In genomic region chr10:4210313-4211066, GRCm38 (mm10) we compare ENCODE assay signal across 8 mouse cellular contexts. TPM values are rescaled to one million over a fixed set of nuclear protein-coding genes. Genes with fewer than 3 reads are reported as not detected.
DNase-seq lines count a peak whose midpoint lies in the region; ATAC-seq and TF ChIP-seq lines count a peak whose summit lies in the region.

No protein-coding gene starts in this region.

- intact Hi-C loops in left cerebral cortex, postnatal 36 days (cut with DNase I) = no loop called here

- no peaks in the 10 kb centered on the region for H3K27me3 ChIP-seq in kidney, embryonic 15.5 days
- no peaks in the 10 kb centered on the region for H3K27me3 ChIP-seq in kidney, adult 2 months (replicated peaks; ENCODE audit: control insufficient read depth, insufficient read depth, low read length)
- H3K27me3 ChIP-seq in forebrain, embryonic 16.5 days (replicated peaks; ENCODE audit: control insufficient read depth, insufficient read depth, low read length) = no peaks in the 10 kb centered on the region

- no peak for TF ChIP-seq CTCF in kidney, adult 2 months (conservative IDR thresholded peaks at IDR 0.05; ENCODE audit: insufficient read depth, insufficient read length, low read depth, low read length)
- TF ChIP-seq CTCF in bone marrow macrophage, adult 2 months (IDR thresholded peaks at IDR 0.05; ENCODE audit: low read depth, low read length) = no peak

- peaks cover 10% of the 10 kb centered on the region for H3K4me1 ChIP-seq in kidney, embryonic 15.5 days
- no peaks in the 10 kb centered on the region for H3K4me1 ChIP-seq in kidney, adult 2 months (ENCODE audit: control insufficient read depth, insufficient read depth, low read length)
- H3K4me1 ChIP-seq in bone marrow macrophage, adult 2 months (ENCODE audit: control insufficient read depth, insufficient read depth, low read length) = no peaks in the 10 kb centered on the region
- no peaks in the 10 kb centered on the region for H3K4me1 ChIP-seq in forebrain, embryonic 16.5 days (replicated peaks; ENCODE audit: control insufficient read depth, insufficient read depth, low read length)

- peak overlapping the region; percentile 29 for H3K4me3 ChIP-seq in kidney, embryonic 15.5 days (replicated peaks)
- H3K4me3 ChIP-seq in kidney, adult 2 months (ENCODE audit: insufficient read depth, low read depth, low read length) = no peak overlapping the region
- peak overlapping the region; percentile 5; the same call in 1 of the 2 replicates for H3K4me3 ChIP-seq in bone marrow macrophage, adult 2 months (ENCODE audit: insufficient read depth, low read length)
- H3K4me3 ChIP-seq in forebrain, embryonic 16.5 days (replicated peaks; ENCODE audit: low read length) = no peak overlapping the region

- no peak overlapping the region for H3K27ac ChIP-seq in kidney, embryonic 15.5 days
- no peak overlapping the region for H3K27ac ChIP-seq in kidney, adult 2 months (ENCODE audit: insufficient read depth, low read depth, low read length)
- no peak overlapping the region for H3K27ac ChIP-seq in bone marrow macrophage, adult 2 months (ENCODE audit: insufficient read depth, low read depth, low read length)
- H3K27ac ChIP-seq in forebrain, embryonic 16.5 days (ENCODE audit: low read length) = no peak overlapping the region

- 0 out of 2 replicates have a peak overlapping the region, but pooled peaks have one; percentile 29 for H3K9ac ChIP-seq in kidney, embryonic 15.5 days
- no peak overlapping the region for H3K9ac ChIP-seq in forebrain, embryonic 16.5 days (replicated peaks; ENCODE audit: low read depth, low read length)

- no peaks in the 10 kb centered on the region for H3K36me3 ChIP-seq in kidney, embryonic 15.5 days
- no peaks in the 10 kb centered on the region for H3K36me3 ChIP-seq in kidney, adult 2 months (ENCODE audit: control insufficient read depth, insufficient read depth, low read length)
- no peaks in the 10 kb centered on the region for H3K36me3 ChIP-seq in forebrain, embryonic 16.5 days (ENCODE audit: control insufficient read depth, insufficient read depth)

- 13% methylated on average over 24 of the region's 24 CpGs for WGBS in kidney, embryonic 15.5 days
- WGBS in kidney, adult 2 months = 16% methylated on average over 24 of the region's 24 CpGs
- 35% methylated on average over 24 of the region's 24 CpGs for WGBS in forebrain, embryonic 16.5 days

- peak overlapping the region; percentile 59 for H3K4me2 ChIP-seq in kidney, embryonic 15.5 days
- H3K4me2 ChIP-seq in forebrain, embryonic 16.5 days (ENCODE audit: low read length) = peak overlapping the region; percentile 15

- no peak for TF ChIP-seq POLR2A in kidney, adult 2 months (IDR thresholded peaks at IDR 0.05; ENCODE audit: low read depth, low read length)
- TF ChIP-seq POLR2A in bone marrow macrophage, adult 2 months (IDR thresholded peaks at IDR 0.05; ENCODE audit: borderline replicate concordance, low read depth, low read length) = no peak

- DNase-seq in kidney, adult 2 months = no peak
- peak; percentile 9 to 13 for DNase-seq in left cerebral cortex, postnatal 36 days (ENCODE audit: low spot score in 2 of 2)
- DNase-seq in right cerebral cortex, postnatal 25 days = peak; percentile 14

- ATAC-seq in kidney, embryonic 15.5 days (replicated peaks; ENCODE audit: low FRiP score) = peak; percentile 72
- 0 out of 2 replicates have a peak, but pooled peaks have one; percentile 18 for ATAC-seq in forebrain, embryonic 16.5 days
- no peak for ATAC-seq in inflammation-experienced regulatory T-cells, adult 6 months
- ATAC-seq in megakaryocyte progenitor cell, adult 5-6 weeks (replicated peaks; ENCODE audit: poor library complexity) = no peak

- no peaks in the 10 kb centered on the region for H3K9me3 ChIP-seq in kidney, embryonic 15.5 days (replicated peaks)
- H3K9me3 ChIP-seq in forebrain, embryonic 16.5 days (ENCODE audit: control insufficient read depth, low read length) = no peaks in the 10 kb centered on the region

RNA-seq across cellular contexts. Expression of gene Akap12, which starts 55.7 kb away (rescaled TPM):
- polyA plus RNA-seq in kidney, embryonic 15.5 days (2015; fragmentation: Nextera tagmentation; extraction: Ambion mirVana) = 78.0 and 94.1 TPM in 2 replicates
- polyA plus RNA-seq in kidney, adult 2 months (2012; rRNA removed) = 5.0 and 6.0 TPM in 2 replicates
- polyA plus RNA-seq in bone marrow macrophage, adult 2 months (2012; ENCODE audit: insufficient read depth, insufficient read length, missing spikeins) = 0.27 and 0.43 TPM in 2 replicates
- 25.7 and 28.1 TPM in 2 replicates for polyA plus RNA-seq in forebrain, embryonic 16.5 days (2015; fragmentation: Nextera tagmentation; extraction: Ambion mirVana)
- 10 to 100 TPM; 15.9 to 16.5 TPM for total RNA-seq in left cerebral cortex, postnatal 36 days (2021)
- polyA plus RNA-seq in inflammation-experienced regulatory T-cells, adult 6 months (2017; shearing (Covaris generic)) = 1 to 10 TPM; 7.4 to 7.8 (median 7.6) TPM
- total RNA-seq in megakaryocyte progenitor cell, adult 5-6 weeks (2015) = 0.12 and 0.59 TPM in 2 replicates
- 0.21 and 0.64 TPM in 2 replicates for total RNA-seq in megakaryocyte progenitor cell, adult 5-6 weeks (2017)

Comparison
In these comparisons a context has a peak if more than half of its experiments do, and no peak if none do; other contexts are left out.
1. H3K4me3 ChIP-seq: peak in kidney, embryonic 15.5 days (single experiment) and bone marrow macrophage, adult 2 months (single experiment); none in kidney, adult 2 months (single experiment) and forebrain, embryonic 16.5 days (single experiment).
2. ATAC-seq: peak in kidney, embryonic 15.5 days (single experiment) and forebrain, embryonic 16.5 days (single experiment); none in inflammation-experienced regulatory T-cells, adult 6 months (single experiment) and megakaryocyte progenitor cell, adult 5-6 weeks (single experiment).